Mouse (Mus musculus) monocyte, adult 2 months (primary cell): ENCODE measurements around the gene Ccdc158.

Source experiments
- DNase-seq, 2 experiments: peaks; one replicate each; pipeline ENCODE4 v3.0.0; 2022; ENCODE audit warnings: low spot score in 2 of 2, low read depth in 1 of 2

The Ccdc158 gene

GRCm38 (mm10) chr5:92688124-92688523 is 13.1 kb upstream of the Ccdc158 start:
- DNase-seq: no peak

DNA sequence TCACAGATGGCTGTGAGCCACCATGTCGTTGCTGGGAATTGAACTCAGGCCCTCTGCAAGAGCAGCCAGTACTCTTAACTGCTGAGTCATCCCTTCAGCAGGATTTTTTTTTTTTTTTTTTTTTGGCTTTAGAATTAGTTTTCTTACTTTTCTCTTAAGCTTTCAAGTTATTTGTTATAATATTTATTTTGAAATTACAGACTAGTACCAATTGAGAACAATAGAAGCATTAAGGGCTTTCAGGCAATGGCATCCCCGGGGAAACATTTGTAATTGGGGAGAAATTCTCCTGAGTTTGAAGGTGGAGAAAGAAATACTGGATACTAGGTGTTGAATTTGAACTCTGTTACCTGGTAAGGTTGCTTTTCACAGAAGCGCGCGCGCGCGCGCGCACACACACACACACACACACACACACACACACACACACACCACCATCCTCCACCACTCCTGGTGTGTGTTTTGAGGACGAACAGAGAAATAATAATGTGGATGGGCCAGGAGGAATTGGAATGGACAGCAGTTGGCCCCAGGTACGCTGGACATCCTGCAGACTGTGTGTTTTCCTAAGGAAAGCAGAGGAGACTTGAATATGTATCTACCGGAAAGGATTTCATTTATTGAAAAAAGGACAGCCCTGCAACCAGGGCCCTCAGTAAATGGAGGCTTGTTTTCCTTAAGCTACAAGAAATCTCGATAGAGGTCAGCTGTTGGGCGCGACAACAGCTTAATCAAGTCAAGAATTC is 9.8 kb upstream of the Ccdc158 start:
- no peak for DNase-seq

DNA sequence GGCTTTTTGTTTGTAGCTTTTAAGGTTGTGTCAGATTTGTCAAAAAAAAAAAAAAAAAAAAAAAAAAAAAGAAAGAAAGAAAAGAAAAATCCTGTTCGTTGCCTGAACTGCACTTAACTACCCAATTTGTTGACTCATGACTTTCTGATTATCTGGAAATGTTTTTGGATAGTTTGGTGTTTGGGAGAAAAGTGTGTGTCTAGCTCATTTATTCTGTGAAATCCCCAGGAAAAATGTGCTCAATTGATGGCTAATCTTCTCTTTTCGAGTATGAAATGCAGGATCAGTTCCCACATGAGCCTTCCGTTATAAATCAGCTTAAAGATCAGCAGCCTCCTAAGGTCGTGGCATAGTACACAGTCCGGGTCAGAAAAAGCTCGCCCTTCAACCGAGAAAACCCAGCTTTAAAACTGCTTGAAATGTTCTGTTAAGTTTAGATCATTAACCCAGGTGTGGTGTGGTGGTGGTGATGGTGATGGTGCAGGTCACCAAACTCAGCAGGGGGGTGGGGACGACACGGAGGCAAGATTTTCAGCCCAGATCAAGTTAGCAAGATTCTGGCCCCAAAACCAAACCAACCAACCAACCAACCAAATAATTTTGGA is 8.9 kb upstream of the Ccdc158 start:
- DNase-seq: no peak

DNA sequence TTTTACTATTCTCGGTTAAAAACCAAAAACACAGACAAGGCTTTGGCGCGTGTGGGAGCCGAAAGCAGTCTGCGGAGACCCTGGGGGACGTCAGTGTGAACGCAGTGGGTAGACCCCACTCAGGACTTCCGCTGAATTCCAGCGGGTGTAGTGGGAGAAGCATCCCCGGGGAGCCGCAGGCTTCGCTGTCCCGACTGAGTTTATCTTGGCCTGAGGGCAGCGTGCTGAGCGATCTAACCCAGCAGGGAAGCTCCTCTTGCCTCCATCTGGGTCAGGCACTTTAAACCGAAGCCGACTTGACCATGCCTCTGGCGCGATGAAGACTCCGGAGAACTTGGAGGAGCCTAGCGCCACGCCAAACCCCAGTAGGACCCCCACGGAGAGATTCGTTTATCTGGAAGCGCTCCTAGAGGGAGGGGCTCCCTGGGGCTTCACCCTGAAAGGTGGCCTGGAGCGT is 8.3 kb upstream of the Ccdc158 start, which contains the start of gene Shroom3:
Gene Shroom3 (plus strand): TSS at position 85 of the 457 bp plus-strand sequence.
- no peak for DNase-seq

GRCm38 (mm10) chr5:92682621-92683348 is 7.7 kb upstream of the Ccdc158 start:
- no peak for DNase-seq

- DNase-seq: no peak
Observed at GRCm38 (mm10) chr5:92681861-92682260, 6.8 kb upstream of the Ccdc158 start.

DNA sequence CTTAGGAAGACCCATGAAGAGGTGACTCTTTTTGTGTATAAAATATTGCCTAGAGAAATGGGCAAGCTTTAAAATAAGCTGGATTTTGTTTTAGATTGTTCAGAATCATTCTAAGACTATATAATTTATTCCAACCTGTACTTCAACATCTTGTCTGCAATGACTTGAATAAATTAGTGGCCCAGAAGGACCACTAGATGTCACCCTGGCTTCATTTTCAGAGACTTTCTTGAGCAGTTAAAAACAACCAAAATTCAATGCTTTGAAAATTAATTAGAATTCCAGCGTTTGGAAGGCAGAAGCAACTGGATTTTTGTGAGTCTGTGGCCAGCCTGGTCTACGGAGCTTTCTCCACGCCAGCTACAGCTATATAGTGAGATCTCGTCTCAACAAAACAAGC is 4.4 kb upstream of the Ccdc158 start:
- no peak for DNase-seq

GRCm38 (mm10) chr5:92675574-92675920 is 476 bp upstream of the Ccdc158 start:
- no peak for DNase-seq

DNA sequence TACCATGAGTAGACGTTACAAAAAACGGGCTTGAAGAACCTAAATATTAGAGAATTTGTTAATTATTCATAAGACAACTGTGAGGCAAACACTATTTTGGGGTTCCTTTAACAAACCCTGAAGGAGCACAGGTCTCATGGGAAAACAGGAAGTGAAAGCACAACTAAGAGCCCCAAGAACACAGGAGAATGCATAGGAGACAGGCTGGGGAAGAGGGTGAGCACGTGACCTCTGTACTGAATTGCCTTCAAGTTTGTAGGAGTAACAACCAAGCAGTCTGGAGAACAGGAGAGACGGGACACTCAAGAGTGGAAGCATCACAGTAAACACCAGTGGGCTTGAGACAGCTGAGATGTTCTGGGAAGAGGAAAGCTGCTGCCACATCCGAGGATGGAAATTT is 8.2 kb downstream of the Ccdc158 start:
- no peak for DNase-seq

DNA sequence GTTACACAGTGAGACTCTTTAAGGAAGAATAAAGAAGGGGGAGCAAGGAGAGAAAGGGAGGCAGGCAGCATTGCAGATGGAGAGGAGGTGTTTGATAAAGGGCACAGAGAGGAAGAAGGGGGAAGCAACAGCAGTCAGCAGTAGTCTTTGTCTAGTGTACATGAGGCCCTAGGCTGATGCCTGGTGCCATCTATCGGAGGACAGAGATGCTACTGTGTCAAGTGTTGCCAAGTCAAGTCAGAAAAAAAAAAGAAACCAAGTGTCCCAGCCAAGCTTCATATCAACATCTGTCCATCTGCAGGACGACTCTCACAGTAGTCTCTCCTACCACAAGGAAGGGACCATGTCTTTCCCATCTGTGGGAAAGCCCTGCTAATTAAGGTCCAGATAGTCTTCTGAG is 10.8 kb downstream of the Ccdc158 start:
- no peak for DNase-seq

DNA sequence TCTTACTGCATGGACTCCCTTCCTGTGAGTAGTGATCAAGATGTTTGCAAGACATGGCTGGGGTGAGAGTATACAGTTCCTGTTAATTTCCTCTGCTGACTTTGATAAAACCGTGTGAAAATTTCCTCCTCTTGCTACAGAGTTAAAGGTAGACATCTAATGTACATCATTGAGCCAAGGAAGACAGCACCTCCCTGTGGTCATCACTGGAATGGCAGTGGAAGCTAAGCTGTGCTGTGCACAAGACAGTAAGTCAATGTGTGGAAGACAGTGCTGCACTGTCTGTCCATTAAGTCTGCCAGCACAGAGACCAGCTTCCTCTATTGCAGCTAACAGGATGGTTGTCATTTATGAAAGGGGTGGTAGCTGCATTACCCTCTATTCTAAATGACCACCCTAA is 18.8 kb downstream of the Ccdc158 start:
- DNase-seq: peak; percentile 11 to 40

DNA sequence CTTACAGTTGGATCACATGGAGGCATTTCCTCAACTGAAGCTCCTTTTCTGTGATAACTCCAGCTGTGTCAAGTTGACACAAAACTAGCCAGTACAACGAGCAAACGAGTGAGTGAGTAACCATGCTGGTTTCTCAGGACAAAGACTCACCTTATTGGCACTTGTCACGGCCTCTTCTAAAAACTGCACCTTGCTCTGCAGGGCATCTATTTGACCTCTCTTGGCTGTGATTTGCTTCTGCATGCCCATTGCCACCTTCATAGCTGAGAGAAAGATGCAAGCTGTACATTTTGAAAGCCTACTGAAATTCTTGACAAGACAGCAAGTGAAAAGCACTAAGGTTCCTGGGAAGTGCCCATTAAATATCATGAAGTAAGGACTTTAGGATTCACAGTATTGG is 34.2 kb downstream of the Ccdc158 start:
- no peak for DNase-seq

- DNase-seq: no peak
Observed at GRCm38 (mm10) chr5:92635891-92636290, 39.2 kb downstream of the Ccdc158 start.

DNA sequence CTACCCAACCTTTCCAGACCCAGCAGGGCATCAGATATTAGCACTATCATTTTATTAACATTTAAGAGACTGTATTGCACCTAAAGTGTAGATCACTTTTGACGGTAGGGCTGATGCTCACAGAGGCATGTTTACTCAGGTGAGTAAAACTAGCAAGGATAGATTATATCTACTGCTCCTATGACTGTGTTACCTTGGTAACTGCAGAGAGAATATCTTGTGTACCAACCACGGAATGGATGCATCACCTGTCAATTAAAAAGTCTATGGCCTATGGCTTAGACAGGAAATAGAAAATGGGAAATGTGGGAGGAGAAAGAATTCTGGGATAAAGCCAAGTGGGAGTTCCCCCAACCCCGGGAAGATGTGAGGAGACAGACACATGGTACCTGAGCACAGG is 40.2 kb downstream of the Ccdc158 start:
- no peak for DNase-seq

DNA sequence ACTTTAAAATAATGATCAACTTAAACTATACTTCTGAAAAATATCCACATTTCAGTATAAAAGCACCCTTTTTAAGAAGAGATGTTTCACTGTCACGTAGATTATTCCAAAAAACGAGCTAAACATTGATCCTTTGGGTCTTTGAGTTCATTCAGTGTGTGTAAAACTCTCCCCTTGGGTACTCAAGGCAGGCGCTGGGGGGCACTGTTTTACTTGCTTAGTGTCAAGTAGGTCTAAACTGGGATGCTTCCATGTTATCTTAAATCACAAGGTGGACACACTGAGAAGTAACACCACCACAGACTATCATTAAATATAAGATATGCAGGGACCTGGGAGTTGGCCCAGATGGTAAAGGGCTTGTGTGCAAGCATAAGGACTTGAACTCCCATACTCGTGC is 41.5 kb downstream of the Ccdc158 start:
- DNase-seq: no peak

DNA sequence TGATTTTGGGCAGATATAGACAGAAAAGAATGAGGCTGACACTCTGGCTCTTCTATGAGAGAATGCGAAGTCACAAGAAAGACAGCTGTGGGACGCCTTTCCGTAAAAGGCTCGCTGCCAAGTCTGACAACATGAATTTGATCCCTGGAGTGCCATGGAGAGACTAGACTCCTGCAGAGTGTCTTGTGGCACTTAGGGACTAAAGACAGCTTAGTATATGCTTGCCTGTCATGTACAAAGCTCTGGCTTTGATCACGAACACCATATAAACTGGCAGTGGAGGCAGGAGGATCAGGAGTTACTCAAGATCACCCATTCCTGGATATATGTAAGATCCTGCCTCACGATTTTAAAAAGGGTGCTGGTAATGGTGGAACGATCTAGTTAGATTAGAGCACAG is 47.2 kb downstream of the Ccdc158 start:
- DNase-seq: no peak

DNA sequence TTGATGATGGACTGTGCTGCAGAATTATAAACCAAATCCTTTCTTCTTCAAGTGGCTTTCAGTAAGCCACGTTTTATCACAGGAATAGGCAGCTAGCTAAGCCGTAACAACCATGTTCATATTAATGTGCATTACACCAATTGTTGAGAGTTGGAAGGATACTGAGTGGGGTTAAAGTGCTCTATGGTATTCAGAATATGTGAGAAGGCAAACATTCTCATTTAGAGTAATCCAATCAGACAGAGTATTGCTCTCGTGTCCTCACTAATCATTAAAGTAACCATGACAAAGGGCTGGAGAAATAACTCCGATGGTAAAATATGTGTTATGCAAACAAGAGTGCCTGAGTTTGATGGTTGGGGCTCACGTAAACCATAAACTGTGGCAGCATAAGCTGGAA is 53.2 kb downstream of the Ccdc158 start:
- DNase-seq: no peak

DNA sequence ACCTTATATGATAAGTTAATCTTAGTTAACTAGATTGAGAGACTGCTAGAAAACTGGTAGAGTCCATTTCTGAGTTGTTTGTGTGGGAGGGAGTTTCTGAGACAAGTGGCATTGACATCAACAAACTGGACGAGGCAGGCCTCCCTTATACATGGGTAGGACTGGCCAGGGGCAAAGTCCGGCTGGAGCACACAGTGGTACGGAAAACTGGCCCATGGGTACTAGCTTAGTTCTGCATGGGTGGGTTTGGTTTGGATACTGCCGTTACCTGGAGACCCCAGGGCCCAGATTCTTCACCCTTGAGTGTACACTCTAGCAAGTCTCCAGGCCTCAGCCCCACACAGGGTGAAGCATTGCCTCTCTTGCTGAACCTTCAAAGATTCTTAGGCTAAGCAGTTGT is 62.3 kb downstream of the Ccdc158 start:
- no peak for DNase-seq

- no peak for DNase-seq
Observed at GRCm38 (mm10) chr5:92607492-92608229, 67.4 kb downstream of the Ccdc158 start.

- no peak for DNase-seq
Observed at GRCm38 (mm10) chr5:92604452-92605247, 70.4 kb downstream of the Ccdc158 start.
